Mouse (Mus musculus): ENCODE measurements around the gene Neurl4. TPM values are rescaled to one million over a fixed set of nuclear protein-coding genes. Genes with fewer than 3 reads are reported as not detected.

Neurl4 gene
- polyA plus RNA-seq, 1 experiment, result 42.3 TPM

DNA sequence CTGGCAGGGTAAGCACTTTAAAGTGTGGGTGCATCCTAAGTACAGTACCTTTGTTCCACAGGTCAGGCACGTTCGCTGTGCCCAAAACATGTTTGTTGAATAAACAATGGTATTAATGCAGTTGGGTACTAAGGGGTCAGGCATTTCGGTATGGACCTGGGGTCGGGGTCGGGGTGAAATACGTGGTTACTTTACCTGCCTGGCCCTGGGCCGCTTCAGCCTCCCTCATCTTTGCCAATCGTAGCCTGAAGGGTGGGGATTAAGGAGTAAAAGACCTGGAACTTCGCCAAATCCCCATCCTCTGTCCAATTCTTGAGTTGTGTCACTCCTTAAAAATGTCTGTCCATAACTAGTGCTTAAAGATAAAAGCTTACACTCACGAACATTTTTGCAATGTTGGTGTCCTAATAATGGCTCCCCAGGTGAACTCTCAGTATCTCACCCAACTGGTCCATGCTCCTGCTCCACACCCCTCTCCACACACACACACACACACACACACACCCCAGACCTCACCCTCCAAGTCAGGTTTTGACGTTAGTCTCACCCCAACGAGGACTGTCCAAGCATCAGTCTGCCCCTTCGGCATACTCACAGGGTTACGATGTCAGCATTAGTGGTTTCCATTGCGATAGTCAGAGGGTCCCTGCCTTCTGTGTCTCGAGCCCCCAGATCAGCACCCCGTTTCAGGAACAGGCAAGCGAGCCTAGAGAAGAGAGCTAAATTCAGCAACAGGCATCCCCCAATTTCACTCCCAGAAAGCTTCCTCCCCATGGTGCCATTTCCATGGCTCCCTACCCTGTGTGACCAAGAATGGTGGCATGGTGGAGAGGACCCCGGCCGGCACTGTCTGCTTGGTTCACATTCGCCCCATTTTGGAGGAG lies 18.8 kb upstream of the Neurl4 start:
- peak; percentile 51 for DNase-seq (ENCODE audit: low read depth)

DNA sequence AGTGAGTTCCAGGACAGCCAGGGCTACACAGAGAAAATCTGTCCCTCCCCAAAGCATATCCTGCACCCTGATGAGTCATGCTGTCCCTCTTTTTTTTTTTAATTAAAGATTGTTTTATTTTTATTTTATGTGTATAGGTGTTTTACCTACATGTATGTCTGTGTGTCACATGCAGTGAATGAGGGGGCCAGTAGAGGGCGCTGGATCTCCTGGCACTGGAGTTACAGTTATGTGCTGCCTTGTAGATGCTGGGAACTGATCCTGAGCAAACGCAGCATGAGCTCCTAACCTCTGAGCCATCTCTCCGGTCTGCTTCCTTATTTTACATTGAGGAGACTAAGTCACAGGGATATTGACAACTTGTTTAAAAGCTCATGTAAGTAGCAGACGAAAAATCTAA lies 17.8 kb upstream of the Neurl4 start:
- no peak for DNase-seq (ENCODE audit: low read depth)

DNA sequence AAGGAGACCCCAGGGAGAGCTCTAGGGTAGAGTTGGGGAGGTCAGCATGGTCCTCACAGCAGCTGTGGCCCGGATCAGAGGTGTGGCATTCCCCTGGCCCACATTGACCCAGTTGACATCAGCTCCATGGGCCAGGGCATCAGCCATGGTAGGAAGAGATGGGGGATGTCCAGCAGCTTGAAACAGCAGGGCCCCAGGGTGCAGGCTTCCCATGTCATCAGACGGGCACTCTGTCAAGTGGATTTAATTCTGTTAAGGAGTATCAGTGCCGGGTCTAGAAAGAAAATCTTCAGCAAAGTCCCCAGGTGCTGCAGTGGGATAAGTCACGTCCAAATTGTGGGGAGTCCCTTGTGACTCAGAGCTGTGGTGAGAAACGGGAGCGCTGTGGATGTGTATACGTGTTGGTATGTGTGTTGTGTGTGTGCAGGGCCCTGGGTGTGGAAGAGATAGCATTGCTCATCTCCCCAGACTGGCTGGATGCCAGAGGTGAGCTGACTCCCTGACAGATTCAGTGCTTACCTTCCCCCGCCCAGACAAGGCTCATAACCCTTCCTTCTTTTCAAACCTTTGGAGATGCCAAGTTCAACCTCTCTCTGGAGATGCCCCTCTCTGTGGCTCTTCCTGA lies 17.2 kb upstream of the Neurl4 start:
- DNase-seq (ENCODE audit: low read depth), result no peak

DNA sequence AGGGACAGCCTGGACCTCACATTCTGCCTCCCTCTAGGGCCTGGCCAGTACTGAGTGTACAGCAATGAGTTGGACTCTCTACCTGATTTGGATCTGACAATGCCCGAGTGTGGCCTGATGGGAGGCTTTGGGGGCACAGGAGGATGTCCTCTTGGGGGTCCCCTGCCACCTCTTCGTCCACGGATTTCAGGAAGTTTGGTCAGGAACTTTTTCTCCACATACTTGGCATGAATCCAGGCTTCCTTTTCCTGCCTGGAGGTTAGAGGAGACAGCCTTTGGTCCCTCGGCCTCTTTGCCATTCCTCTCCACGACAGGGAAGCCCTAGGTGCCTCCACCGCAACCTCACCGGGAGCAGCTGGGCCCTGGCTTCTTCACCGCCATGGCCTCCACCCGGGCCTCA lies 16.6 kb upstream of the Neurl4 start:
- DNase-seq (ENCODE audit: low read depth), result no peak

DNA sequence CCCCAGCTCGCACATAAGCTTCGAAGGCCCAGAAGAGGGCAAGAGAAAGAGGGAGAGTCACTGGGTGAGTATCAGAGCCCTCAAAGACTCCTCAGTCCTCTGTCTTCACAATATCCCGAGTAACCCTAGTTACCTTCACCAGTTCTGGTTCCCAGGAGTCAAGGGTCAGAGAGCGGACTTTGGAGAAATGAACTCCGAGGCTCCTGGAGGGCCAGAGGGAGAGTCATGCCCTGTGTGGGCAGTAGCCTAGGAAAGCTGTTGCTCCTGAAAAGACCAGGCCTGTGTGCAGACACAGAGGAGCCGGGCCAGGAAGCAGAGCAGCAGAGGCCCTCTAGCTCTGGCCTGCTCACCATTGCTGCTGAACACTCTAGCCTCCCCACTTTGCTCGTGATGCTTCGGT lies 16.2 kb upstream of the Neurl4 start:
- DNase-seq (ENCODE audit: low read depth), result no peak

DNA sequence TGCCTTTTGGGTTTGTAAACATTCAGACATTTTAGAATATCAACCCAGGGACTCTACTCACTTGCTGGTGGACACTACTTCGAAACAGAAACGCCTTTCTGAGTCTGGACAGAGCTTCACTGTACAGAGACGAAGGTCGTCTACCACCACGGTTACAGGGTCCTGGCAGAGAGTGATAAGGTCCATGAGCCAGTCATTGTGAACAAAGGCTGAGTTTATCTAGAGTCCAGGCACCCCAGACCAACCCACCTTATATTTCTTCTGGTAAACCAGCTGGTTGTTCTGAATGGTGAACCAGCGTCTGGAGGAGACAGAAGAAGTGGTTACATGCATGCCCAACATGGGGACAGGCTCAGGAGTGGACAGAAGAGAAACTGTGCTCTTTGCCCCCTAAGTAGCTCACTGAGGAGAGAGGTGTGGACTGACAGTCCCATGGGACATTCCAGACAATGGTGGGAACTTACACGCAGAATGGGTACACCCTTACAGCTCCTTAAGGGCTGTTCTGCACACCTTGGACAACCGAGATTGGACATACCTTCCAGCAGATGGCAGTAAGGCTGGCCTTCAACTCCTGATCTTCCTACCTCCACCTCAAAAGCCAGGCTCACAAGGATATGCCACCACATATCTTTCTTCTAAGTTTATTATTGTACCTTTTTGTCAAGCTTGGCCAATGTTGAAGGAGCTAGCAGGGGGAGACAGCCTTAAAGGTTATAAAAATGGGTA lies 13.8 kb upstream of the Neurl4 start:
- DNase-seq (ENCODE audit: low read depth), result no peak

DNA sequence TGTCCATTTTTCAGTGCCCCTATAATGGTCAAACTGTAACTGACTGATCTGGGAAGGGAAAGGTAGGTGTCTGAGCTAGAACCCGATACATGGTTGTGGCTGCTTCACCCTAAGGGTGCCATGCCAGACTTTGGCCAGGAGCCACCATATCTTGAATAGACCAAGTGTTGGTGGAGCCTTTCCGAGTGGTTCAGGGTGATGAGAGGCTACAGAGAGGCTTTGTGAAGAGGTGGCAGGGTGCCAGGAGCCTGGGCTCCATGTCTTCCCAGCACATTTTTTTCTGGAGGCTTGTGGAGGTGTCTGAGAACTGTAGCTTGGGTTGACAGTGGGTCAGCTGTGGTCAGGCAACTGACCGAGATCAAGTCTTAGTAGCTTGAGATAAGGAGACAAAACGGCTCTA lies 9.4 kb upstream of the Neurl4 start:
- no peak for DNase-seq (ENCODE audit: low read depth)

DNA sequence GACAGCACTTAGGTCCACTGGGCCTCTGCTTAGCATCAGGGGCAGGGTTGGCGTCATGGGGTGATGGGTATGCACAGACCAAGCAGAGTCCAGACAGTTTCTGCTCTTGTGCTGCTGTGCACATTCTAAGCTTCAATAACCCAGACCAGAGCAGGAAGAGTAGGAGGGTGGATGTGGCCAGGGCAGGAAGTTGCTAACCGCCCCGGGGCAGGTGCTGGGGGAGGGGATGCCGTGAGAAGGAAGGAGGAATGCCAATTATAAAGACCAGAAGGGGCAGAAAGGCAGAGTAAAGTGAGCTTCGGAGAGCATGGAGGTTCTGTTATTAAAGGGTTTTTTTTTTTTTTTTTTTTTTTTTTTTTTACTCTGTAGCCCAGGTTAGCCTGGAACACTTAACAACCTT lies 6.2 kb upstream of the Neurl4 start:
- DNase-seq (ENCODE audit: low read depth), result no peak

DNA sequence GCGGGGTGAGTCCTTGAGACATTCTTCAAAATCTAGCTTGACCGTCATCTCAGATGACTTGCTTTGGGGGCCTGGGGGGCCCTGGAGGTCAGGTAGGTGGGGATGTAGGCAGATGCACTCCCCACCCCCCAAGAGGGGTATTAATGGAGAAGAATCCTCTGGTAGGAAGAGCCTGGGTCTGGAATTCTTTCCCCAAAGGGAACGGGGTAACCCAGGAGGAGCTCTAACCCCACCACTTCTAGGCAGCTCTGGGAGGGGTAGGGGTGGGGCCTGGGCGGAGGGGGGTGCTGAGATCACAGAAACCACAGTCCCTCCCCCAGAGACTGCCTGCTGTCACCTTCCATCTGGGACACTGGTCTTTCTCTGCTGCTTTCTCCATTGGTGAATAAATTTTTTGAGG lies 5.6 kb upstream of the Neurl4 start, which contains the start of gene Acap1:
Gene Acap1, minus strand, starts transcription at position 249 of the 400 bp plus-strand sequence.
- DNase-seq (ENCODE audit: low read depth), result no peak

DNA sequence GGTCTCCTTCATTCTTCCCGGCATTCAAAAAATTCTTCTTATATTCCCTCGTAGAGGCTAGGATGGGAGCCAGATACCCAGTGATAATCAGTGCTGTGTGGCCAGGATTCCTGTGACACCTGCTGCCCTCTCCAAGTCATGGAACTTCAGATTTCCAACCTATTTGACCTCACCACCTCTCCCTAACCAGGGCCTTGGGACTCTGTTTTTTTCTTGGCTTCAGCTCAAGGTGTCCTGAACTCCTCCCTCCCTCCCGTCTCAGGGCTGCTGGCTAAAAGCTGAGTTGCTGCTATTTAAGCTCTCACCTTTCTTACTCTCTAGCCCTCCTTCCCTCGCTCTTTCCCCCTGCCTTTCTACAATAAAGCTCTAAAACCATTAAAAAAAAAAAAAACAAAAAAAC lies 1.0 kb upstream of the Neurl4 start:
- no peak for DNase-seq (ENCODE audit: low read depth)

DNA sequence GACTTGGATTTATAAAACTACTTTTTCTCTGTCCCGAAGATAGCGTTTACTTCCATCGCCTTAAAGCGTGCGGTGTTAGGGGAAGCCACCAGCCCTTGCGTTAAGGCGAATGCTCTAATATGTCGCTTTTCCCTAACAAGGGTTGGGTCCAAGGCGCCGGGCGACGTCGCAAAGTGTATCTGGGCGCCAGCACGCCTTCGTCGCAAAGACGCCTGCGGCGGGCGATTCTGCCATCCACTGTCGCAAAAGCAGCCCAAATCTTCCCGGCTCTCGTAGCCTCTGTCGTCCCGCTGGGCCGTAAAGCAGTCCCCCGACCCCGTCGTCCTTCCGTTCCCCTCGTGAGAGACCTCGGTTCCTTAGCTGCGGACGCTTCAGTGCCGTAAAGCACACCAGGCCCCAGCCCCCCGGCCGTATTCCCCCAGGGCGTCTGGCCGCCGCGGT lies 554 bp downstream of the Neurl4 start:
- DNase-seq (ENCODE audit: low read depth), result peak; percentile 62

DNA sequence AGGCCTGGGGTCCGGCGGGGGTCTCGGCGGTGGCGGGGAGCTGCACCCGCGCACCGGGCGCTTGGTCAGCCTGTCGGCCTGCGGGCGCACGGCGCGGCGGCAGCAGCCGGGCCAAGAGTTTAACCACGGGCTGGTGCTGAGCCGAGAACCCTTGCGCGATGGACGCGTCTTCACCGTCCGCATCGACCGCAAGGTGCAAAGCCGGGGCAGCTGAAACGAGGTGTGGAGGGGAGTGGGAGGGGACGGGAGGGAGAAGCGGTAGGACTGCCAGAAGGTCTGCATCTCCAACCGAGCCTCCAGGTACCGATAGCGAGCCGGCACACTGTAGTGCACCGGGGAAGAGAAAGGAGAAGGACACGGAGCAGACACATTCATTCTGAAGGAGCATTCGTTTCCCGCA lies 1.1 kb downstream of the Neurl4 start:
- DNase-seq (ENCODE audit: low read depth), result no peak

DNA sequence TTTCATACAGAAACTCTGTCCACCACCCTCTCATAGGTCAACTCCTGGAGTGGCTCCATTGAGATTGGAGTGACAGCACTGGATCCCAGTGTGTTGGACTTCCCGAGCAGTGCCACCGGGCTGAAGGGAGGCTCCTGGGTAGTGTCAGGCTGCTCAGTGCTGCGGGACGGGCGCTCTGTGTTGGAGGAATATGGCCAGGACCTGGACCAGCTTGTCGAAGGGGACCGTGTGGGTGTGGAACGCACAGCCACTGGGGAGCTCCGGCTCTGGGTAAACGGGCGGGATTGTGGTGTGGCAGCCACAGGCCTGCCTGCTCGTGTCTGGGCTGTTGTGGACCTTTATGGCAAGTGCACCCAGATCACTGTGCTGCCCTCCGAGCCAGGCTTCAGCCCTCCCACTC lies 2.1 kb downstream of the Neurl4 start:
- no peak for DNase-seq (ENCODE audit: low read depth)

DNA sequence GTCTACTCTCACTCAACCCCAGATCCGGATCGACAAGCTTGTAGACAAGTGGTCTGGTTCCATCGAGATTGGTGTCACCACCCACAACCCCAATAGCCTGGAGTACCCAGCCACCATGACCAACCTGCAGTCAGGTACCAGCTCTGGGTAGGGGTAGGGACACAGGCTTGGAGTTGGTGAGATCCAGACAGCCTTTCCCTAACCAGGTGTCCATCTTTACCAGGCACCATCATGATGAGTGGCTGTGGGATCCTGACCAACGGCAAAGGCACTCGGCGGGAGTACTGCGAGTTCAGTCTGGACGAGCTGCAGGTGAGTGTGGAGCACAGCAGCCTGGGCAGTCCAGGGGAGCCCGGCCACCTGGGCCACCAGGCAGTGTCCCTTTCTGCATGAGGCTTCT lies 3.4 kb downstream of the Neurl4 start:
- no peak for DNase-seq (ENCODE audit: low read depth)

DNA sequence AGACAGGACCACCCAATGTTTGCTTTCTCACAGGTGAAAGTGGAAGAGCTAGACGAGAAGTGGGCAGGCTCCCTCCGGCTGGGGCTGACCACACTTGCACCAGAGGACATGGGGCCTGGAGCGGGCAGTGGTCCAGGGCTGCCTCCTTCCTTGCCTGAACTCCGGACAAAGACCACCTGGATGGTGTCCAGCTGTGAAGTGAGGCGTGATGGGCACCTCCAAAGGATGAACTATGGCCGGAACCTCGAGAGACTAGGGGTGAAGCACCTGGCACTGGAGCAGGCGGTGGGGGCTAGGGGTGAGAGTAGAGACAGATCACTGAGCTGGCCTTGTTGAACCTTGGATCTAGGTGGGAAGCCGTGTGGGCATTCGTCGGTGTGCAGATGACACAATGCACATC lies 7.8 kb downstream of the Neurl4 start:
- DNase-seq (ENCODE audit: low read depth), result no peak

DNA sequence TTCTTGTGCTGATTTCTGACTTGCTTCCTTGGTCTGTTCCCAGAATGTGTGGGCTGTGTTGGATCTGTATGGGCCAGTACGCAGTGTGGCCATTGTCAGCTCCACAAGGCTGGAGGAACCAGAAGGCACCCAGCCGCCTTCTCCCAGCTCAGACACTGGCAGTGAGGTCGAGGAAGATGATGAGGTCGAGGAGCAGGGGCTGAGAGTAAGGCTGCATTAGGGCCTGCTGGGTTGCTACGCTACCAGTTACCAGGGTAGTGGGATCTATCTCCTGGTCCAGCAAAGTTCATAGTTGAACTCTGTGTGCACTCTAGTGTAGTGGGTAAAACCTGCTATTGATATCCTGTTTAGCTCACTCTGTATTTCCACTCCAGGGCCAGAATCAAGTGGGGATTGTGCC lies 8.3 kb downstream of the Neurl4 start:
- no peak for DNase-seq (ENCODE audit: low read depth)

DNA sequence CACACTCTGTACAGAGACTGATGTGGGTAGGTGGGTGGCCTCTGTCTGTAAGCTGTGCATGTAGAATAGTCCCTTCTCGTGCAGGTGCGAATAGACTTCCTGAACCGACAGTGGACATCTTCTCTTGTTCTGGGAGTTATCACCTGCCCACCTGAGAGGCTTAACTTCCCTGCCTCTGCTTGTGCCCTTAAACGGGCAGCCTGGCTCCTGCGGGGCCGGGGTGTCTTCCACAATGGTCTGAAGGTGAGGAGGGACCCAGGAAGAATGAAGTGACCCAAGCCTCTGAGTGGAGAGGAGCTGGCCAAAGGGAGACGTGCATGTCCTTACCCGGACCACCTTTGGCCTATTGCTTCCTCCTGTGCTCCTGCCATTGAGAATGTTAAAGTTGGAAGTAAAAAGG lies 9.3 kb downstream of the Neurl4 start:
- no peak for DNase-seq (ENCODE audit: low read depth)

DNA sequence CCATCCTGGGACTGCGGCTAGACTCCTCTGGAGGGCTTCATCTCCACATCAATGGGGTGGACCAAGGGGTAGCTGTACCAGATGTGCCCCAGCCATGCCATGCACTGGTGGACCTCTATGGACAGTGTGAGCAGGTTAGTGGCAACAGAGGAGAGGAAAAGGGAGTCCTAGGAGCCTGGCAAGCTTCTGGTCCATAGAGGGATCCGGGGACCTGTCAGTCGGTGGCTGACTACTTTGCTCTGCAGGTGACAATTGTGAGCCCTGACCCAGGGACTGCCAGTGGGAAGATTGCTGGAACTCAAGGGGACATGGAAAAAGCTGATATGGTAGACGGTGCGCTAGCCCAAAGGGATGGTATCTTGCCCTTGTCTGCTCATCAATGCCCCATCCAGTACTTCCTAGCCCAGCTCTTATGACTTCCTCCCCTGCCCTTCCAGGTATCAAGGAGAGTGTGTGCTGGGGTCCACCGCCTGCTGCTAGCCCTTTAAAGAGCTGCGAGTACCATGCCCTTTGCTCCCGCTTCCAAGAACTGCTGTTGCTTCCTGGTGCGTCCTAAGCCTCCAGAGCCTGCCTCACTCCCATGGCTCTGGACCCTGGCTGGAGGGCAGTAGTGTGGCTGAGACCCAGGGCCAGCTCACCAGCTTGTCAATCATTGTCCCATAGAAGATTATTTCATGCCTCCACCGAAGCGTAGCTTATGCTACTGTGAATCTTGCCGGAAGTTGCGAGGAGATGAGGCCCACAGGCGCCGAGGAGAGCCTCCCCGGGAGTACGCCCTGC lies 10.1 kb downstream of the Neurl4 start:
- DNase-seq (ENCODE audit: low read depth), result no peak

DNA sequence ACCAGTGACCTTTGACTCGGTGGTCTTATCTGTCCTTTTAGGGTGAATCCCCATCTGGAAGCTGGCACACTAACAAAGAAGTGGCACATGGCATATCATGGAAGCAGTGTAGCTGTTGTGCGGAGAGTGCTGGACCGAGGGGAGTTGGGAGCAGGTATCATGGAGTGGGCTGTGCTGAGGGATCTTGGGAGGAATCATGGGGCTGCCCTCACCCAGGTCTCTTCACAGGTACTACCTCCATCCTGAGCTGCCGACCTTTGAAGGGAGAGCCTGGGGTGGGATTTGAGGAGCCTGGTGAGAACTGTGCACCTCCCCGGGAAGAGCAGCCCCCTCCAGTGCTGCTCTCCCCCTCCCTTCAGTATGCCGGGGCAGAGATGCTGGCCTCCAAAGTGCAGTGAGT lies 10.8 kb downstream of the Neurl4 start:
- DNase-seq (ENCODE audit: low read depth), result no peak

DNA sequence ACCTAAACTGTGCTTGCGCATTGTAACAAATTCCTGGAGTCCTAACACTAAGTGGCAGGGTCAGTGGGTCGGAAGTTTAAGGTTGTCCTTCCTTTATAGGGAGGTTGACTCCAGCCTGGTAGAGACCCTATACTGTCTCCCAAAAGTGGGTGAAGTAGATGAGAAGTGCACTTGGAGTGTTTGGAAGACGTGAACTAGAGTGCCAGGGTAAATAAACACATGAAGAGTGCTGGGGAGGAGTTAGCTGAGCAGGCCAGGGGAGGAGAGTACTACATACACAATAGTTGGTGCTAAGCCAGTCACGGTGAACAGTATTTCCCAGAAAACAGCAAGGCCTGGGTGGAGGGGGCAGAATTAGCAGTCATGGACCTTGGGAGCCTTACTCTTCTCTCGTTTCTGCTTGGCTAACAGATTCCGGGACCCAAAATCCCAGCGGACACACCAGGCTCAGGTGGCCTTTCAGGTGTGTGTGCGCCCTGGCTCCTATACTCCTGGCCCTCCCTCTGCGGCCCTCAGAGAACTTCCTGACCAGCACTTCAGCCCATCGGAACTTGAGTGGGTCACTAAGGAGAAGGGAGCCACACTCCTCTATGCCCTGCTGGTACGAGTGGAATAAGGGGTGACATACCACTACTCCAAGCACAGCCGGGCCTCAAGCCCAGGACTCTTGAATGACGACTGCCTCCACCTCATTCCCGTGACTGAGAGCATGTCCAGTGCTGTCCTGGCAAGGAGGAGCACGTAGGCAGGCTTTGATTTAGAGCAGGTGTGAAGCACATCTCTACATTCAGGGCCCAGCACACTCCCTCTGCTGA lies 12.1 kb downstream of the Neurl4 start:
- no peak for DNase-seq (ENCODE audit: low read depth)
